Mouse (Mus musculus) kidney, adult 8-10 months (tissue): Measurements from ENCODE around the gene 1700024P04Rik.
"Not testable (repeated sequence)": the region's sequence is repeated elsewhere in the genome, so short reads cannot be mapped to it uniquely, and the experiment has no call there.

ENCODE experiments used
- DNase-seq, 2 experiments: peaks; one replicate each; pipeline ENCODE4 v3.0.0; 2022

1700024P04Rik gene

GRCm38 (mm10) chr13:98984465-98984864 lies at the start of gene 1700024P04Rik:
Gene 1700024P04Rik (minus strand): TSS chr13:98984565.
- DNase-seq: no peak

DNA sequence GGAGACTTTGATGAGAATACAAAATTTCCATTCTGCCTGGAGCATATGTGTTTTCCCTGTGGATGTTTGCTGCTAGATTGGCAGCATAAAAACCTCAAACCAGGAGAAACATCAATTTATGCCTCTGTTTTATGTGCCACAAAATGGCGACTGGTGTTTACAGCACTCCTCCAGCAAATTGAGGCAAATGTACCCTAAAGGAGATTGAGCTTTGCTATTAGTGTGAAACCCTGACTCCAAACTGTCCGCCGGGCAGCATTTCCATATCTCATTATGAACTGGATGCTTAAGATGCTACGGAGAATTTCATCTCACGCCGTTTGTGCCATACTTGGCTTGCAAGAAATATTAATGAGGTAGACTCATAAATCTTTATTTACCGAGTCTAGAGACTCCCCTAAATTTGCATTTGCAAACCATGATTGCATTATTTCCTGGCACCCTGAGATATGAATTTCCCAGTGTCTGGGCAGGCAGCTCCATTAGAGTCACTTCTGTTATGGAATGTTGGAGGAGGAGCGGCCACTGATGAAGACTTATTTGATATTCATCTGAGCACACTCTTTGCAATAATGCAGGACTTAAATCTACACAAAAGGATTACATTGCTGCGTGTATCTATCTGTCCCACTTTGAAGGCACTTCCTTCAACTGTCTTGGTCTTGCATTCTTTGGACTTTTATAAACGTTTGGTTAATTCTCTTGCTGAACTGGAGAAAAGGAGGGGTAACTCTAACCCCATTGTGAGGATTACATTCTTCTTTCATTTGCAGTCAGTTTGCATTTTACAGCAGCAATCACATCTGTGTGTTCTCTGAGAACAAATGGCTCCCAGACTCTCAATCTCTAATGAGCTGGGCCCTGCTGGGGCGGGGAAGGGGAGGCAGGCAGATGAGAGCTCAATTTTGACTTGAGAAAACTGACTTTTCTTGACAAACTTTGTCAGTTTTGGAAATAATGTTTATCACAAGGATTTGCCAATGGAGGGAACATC lies 47.2 kb upstream of the 1700024P04Rik start:
- DNase-seq: no peak

- DNase-seq: no peak
Measured at GRCm38 (mm10) chr13:99030579-99031200, 46.3 kb upstream of the 1700024P04Rik start.

- peak; percentile 35 to 63 for DNase-seq
Measured at GRCm38 (mm10) chr13:99025268-99025667, 40.9 kb upstream of the 1700024P04Rik start.

GRCm38 (mm10) chr13:99022036-99022435 lies 37.7 kb upstream of the 1700024P04Rik start:
- DNase-seq: no peak

GRCm38 (mm10) chr13:99021181-99021580 lies 36.8 kb upstream of the 1700024P04Rik start:
- DNase-seq: no peak

- DNase-seq: peak; percentile 33 to 34
Measured at GRCm38 (mm10) chr13:99019831-99020669, 35.7 kb upstream of the 1700024P04Rik start.

DNA sequence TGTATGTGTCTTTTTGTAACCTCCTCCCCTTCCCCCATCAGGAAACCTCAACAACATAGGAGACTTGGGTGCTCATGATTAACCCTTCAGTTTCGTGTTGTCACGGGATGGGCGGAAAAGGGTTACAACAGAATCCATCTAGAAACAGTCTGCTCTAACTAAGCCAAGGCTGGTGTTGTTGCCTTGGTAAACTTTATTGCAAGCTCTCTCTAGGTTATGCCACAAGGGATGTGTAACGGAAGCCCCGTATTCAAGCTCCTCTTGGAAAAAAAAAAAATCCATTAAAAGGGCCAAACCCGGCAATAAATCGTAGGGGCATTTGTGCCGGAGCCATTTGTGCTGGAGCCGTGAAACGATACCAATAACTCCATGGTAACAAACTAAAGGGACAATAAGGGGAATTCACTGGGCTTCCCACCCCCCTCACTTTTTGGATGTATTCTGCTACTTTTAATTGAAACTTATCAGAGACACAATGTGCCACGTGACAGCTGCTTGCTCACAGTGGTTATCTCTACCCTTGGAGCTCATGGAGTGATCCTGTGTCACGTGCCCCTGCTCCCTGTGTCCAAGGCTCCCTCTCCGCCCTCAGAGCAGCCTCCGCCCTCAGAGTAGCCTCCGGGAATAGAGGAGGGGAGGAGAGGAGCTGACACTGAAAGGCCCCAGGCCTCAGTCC lies 34.3 kb upstream of the 1700024P04Rik start:
- DNase-seq: peak in 1 of 2 experiments; percentile 30

- no peak for DNase-seq
Measured at GRCm38 (mm10) chr13:99016696-99017095, 32.3 kb upstream of the 1700024P04Rik start.

- peak; percentile 23 to 55 for DNase-seq
Measured at GRCm38 (mm10) chr13:99012891-99013290, 28.5 kb upstream of the 1700024P04Rik start.

- no peak for DNase-seq
Measured at GRCm38 (mm10) chr13:99008013-99008412, 23.6 kb upstream of the 1700024P04Rik start.

DNA sequence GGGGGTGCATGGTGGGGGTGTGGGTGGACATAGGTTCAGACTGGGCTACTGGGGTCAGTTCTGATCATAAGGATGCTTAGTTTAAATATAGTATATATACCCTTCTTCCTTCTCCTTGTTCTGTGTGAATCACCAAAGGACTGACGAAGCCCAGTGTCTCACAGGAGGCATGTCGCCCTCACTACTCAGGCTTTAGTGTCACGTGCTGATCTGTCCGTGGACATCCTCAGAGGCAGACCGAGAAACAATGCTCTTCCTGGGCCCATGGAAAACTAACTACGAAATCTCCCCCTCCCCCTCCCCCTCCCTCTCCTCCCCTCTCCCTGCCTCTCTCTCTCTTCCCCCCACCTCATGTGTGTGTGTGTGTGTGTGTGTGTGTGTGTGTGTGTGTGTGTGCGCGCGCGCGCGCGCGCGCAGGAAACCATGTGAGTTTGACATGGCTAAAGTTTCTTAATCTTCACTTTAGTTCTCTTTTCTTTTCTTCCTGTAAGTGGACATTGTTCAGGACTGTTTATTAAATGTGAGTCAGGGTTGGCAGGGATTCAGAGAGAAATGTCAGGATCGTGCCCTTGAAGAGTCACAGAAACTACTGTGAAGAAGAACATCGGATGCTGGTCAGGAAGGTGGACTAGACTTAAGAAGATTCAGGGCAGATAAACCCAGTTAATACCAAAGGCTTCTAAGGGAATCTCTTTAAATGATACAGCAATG lies 22.2 kb upstream of the 1700024P04Rik start:
- DNase-seq: no peak

DNA sequence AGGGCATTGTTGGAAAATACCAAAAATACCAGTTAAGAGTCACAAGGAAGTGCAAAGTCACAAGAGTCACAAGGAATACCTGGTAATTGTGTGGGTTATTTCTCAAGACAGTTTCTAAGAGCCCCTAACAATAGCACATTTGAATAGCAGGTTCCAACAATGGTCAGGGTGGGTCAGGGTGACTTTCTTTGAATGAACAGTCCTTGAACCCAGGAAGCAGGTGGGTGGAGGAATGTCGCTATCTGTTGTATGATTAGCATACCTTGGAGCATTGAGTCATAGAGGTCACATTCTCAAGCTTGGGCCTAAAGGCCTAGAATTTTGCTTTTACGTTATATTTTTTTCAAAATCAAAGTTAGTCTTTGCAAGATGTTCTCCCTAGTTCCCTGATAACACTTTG lies 17.3 kb upstream of the 1700024P04Rik start:
- not testable (repeated sequence) for DNase-seq

GRCm38 (mm10) chr13:98997025-98997424 lies 12.7 kb upstream of the 1700024P04Rik start:
- DNase-seq: no peak

DNA sequence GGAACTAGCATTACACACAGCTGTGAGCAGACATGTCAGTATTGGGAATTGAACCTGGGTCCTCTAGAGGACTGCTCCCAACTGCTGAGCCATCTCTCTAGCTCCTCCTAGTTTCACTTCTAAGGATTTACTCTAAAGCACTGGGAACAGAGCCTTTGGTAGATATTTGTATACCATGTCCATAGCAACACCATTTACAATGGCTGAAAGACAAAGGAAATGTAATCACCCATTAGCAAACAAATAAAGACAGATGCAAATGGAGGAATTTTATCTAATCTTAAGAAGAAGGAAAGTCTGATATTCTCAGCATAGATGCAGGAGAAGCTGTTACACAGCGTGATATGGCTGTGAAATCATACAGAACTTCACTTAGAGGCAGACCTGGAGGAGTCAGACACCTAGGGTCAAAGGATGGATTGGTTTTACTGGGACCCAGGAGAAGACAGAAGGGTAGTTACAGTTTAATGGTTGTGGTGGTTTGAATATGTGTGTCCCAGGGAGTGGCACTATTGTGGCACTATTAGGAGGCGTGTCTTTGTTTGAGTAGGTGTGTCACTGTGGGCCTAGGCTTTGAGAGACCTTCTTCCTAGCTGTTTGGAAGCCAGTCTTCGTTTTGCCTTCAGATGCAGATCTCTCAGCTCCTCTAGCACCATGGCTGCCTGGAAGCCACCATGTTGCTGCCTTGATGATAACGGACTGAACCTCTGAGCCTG lies 7.1 kb downstream of the 1700024P04Rik start:
- DNase-seq: no peak

DNA sequence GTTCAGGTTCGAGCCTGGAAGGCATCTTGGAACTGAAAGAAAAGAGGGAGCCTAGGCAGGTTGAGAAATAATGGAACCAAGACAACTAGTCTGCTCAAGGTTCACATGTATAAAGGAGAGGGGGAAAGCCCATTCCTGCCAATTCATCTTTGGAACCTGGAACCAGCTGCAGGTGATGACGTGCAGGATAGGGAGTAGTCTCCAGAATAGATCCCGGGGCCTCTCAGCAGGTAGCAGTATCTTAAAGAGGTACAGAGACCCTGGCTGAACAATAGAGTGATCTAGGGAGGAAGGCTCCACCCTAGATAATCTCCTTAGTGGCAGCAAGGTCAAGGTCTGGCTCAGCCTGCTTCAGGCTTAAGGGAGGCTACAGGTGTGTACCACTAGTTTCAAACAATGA lies 8.3 kb downstream of the 1700024P04Rik start:
- DNase-seq: not testable (repeated sequence)

DNA sequence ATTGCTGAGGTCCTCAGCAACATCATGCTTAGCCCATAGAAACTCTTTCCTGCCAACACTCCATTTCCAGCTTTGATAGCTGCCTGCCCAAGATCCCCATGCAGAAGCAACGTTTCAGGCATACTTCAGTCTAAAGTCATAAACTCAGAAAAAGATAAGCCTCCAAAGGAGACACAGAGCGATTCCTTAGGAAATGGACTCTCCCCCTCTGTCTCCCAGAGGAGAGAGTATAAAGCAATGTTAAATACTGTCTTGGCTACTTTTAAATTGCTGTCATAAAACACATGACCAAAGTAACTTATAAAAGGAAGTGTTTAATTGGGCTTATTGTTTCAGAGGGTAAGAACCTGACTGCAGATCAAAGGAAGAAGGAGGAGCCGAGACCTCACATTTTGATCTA lies 12.3 kb downstream of the 1700024P04Rik start:
- DNase-seq: no peak

DNA sequence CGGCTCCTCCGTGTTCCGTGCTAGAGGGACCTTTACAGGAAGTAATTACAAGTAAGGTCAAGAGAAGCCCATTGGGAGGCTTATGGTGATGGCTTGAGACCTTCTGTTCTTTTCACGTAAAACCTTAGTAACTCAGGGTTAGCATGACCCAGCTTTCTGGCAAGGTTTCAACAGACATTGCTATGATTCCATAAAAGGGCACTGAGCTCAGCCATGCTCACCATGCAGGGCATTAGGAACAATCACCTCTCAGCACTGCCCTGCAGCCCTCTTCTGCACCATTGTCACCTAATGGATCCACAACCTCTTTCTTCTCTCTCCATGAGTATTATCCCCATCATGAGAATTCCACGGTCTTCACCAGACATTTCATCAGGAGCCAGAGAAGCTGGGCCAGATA lies 12.7 kb downstream of the 1700024P04Rik start:
- DNase-seq: no peak

DNA sequence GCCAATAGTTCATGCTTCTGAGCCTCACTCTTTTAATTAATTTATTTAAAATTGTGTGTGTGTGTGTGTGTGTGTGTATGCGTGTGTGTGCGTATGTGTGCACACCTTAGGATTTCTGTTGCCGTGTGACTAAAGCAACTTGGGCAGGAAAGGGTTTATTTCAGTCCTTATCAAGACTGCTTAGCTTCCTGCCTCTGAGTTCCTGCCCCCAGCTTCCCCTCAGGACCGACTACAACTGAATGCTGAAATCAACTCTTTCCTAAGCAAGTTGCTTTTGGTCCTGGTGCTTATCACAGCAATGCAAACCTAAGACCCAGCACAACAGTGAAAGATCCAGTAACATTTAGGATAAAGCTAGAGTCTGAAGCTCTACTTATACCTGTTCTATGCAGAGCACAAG lies 15.8 kb downstream of the 1700024P04Rik start:
- no peak for DNase-seq

DNA sequence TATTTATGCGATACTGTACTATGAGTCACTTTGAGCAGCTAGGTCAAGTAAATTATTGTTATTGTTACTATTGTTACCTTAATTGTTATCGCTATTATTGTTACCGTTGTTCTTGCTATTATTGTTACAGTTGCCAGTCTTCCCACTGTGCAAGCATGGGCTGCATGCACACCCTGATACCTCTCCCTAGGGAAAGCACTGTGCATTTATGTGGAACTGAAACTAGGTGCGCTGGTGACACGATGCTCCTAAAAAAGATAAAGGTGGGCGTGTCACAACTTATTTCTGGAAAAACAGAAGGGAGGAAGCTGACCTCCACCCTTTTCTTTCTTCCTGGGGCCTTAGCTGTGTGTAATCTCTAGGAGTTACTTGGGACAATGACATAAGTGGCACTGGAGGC lies 16.4 kb downstream of the 1700024P04Rik start:
- DNase-seq: no peak

- DNase-seq: no peak
Measured at GRCm38 (mm10) chr13:98966583-98966982, 17.8 kb downstream of the 1700024P04Rik start.
